Mouse (Mus musculus) brain, embryonic 18.5 days (tissue): ENCODE measurements around the gene Cnp.
A peak's percentile ranks its signal among the peaks of the same experiment; 100 is the strongest.
"Not testable (repeated sequence)": the region's sequence is repeated elsewhere in the genome, so short reads cannot be mapped to it uniquely, and the experiment has no call there.

Source experiments
- DNase-seq: peaks from one replicate; pipeline ENCODE4 v3.0.0-alpha.2; 2012; ENCODE audit warnings: low read depth, low spot score

Gene Cnp

DNA sequence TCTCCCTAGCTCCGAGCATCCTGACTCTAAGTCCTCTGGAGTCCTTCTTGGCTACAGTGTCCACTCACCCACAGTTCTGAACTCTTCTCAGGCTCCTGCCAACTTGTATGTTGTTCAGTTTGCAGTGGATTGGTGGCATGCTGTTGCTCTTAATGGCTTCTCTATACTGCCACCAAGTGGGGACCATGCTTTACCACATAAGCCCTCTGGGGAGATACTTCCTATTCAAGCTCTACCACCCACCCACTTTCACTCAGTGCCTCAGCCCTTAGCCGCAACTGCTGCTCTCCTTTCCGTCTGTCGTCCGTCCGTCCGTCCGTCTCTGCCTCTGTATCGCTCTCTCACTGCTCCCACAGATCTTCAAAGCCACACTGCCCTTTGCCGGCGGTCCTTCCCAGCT is 19.1 kb upstream of the Cnp start:
- DNase-seq: no peak

DNA sequence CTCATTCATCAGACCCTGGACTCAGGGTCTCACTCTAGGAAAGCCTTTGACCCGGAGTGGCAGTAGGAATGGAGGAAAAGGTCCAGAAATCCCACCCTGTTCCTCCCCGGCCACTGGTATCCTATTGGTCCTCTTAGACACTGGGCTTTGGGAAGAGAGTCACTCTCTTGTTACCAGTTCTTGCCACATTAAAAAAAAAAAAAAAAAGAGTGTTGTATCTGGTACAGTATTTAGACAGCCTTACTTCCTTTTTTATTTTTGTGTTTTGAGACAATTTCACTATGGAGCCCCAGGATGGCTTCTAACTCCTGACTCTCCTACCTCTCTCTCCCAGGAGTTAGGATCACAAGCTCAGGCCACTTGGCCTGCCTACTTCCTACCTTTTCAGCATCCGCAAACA is 17.1 kb upstream of the Cnp start:
- DNase-seq: no peak

DNA sequence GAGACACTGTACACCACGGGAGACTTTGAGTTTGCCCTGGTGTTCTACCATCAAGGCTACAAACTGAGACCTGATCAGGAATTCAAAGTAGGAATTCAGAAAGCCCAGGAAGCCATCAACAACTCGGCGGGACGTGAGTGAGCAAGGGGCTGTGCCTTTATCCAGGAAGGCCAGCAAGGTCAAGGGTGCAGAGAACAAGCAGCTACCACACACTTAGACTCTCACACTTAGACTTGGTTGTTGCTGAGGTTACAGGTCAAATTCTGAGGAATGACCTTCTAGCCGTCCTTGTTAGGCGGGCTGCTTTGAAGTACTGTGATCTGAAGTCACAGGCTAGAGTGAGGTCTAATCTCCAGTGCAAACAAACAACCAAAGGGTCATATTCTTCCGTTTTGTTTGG is 15.2 kb upstream of the Cnp start:
- DNase-seq: no peak

DNA sequence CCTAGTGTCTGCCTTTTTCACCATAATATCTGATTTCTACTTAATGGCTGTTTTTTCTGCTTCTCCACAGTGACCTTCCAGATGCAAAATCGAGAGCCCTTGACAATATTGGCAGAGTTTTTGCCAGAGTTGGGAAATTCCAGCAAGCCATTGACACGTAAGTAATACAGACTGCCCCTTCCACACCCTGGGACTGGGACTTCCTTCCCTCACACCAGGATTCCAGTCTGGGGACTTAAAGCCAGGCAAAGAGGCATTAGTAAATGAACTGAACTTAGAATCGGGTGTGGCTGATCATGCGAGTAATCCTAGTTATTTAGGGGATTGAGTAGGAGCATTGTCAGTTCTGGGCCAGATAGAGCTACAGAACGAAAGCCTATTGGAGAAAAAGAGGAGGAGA is 13.0 kb upstream of the Cnp start:
- DNase-seq: no peak

DNA sequence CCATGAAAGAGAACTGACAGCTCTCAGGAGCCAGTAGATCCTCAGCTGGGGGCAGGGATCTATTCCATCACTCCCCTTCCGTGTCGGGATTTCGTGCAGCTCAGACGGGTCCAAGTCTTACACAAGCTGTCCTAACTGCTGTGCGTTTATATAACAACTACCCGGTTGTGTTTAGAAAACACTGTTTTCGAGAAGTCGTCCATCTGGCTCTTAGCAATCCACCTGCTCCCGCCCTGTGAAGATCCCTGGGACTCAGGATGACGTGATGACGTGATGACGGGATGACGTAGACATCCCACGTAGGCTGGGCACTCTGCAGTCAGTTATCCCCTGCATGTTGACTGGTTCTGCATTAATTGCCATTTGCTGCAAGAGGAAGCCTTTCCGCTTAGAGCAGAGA is 10.4 kb upstream of the Cnp start:
- DNase-seq: no peak

DNA sequence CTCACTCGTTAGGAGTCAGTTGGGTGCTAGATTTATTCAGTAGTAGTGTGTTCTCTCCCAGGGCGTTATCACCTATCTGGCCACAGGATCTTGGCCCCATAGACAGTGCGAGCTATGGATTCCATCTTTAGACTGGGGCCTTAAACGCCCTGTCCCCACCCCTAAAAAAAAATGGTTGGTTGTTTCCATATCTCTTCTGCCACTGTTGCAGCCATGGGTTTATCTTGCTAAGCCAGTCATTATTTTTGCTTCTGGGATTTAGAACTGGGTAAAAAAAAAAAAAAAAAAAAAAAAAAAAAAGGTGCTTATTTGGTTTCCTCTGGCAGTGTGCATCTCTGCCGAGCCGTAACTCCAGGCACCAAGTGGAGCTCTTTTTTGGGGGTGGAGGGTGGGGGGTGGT is 10.0 kb upstream of the Cnp start:
- DNase-seq: no peak

DNA sequence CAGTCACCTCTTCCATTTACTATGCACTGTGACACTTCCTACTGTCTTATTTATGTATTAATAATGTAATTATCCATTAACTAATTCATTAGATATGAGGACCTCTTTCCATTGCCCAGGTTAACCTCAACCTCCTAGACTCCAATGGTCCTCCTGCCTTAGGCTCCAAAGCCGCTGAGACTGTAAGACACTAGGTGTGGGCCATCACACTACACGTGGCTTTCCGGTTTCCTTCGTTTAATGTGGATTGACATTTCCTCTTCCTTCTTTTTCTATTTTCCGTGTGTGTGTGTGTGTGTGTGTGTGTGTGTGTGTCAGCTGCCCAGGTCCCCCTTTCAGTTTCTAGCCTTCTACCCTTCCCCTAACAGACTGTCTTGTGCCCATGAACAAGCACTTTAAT is 7.5 kb upstream of the Cnp start:
- no peak for DNase-seq

DNA sequence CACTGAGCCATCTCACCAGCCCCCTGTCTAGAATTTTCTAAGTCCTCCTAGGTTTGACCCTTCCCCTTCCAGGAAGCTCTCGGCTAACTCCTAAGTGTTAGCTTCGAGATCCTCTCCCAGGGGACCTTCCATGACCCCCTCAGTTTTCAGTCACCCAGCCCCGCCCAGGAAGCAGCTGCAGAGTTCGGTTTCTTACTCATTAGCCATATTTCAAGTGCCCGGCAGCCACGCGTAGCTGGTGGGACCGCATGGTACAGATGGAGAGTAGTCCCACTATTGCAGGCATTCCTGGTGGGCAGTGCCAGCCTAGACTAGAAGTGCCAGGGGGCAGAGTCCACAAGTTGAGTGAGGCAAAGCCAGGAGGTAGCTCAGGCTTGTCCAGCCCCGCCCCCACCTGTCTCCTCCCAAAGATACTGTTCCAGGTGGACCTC is 6.9 kb upstream of the Cnp start:
- no peak for DNase-seq

DNA sequence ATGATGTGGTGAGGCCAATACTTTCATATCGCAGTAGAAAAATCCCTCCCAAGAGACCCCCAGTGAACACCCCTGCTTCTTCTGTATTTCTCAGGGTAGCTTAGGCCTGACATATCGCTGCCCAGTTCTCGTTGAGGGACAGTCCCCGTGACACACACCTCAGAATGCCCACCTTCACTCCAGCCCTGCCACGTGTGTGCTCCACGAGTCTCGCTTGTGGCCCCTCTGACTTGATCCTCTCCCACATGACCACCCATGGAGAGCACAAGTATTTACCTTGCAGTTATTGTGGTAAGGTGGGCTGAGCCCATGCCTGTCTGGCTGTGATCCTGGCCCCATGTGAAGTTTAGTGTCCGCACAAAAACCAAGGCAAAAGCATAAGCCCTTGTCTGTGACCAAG is 6.0 kb upstream of the Cnp start:
- DNase-seq: no peak

DNA sequence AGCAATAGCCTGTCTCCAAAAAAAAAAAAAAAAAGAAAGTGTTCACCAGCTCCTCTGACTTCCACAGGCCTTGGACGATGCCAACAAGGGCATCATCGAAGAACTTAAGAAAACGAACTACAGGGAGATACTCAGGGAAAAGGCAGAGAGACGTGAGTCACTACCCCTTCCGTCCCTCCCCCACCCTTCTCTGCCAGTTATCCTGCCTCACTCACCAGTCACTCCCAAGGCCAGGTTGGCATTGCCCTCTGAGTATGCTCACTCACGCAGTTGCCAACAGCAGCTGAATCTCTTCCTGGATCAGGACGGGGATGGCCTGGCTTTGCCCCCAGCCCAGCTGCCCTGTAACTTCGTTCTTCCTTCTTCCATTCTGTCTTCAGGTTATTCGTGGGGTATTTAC is 4.9 kb upstream of the Cnp start:
- no peak for DNase-seq

DNA sequence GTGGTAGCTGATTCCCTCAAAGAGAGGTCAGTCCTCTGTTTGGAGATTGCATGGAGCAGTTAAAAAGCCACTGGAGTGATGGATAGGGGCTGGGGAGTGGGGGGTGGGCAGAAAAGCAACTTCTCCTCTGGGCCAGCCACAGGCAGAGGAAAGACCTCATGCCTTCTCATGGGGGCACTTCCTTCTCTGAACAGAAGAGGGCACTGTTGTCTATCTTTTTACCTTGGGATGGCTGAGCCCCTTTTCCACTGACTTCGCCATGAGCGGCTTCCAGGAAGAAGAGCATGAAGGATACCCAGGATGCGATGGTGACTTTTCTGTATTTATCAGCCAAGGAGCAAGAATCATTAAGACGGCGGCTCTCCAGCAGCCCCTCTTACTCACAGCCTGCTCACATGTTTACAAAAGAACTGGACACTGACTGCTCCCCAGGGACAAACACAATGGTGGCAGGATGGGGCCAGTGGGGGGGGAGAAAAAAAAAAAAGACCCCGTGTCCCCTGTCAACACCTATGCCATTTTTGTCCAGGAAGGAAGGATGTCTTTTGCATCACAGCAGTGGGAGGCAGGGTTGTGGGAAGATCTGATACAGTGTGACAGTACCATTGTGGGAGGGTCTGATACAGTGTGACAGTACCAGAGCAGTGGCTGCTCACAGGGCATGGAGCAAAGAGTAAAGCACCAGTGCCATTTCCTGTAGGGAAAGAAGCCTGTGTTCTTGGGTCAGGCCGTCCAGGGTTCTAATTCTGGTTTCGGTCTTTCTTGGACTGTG is 4.1 kb upstream of the Cnp start:
- DNase-seq: peak; percentile 64

DNA sequence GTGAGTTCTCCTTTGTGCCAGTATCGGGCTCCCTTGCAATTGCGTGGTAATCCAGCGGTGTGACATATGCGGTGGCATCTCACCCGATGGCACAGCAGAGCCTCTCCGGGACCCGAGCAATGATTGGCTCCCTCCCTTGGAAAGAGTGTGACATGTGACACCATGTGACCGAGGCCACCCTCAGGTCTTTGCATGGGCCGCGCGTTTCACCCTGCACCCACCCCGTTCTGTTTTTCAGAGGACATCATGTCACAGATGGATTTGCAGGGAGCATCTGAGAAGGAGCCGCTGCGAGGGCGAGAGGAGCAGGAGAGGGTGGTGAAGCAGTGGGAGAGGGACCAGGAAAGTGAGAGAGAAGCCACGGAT is 3.5 kb upstream of the Cnp start:
- no peak for DNase-seq

DNA sequence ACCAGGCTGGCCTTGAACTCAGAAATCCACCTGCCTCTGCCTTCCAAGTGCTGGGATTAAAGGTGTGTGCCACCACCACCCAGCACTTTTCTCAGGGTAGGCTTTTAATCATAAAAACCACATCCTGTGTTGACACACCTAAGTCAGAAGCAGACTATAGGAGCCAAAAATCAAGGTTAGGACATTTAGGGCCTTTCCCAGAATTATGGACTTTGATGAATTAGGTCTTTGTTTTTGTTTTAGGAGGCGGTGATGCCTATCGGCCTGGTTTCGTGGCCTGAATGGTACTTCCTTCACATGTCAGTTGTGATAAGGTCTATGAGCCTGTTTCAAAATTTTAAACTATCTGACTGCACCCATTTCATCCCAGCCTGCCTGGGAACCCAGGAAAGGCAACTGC is 516 bp upstream of the Cnp start:
- DNase-seq: no peak

DNA sequence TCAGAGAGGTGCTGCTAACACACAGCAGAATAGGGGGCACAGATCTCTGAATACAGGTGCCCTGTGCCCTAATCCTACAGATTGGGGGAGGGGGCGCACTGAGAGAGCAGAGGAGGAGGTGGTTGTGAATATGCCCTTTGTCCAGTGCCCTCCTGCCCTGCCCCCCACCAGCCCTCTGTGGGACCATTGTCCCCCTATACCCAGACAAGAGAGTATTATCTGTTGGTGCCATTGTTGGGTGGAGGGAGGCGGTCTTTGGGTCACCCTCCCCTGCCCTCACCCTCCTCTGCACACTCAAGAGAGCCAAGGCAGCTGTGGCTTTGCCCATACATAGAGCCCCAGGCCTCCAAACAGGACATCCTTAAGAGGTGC is 766 bp downstream of the Cnp start:
- no peak for DNase-seq

DNA sequence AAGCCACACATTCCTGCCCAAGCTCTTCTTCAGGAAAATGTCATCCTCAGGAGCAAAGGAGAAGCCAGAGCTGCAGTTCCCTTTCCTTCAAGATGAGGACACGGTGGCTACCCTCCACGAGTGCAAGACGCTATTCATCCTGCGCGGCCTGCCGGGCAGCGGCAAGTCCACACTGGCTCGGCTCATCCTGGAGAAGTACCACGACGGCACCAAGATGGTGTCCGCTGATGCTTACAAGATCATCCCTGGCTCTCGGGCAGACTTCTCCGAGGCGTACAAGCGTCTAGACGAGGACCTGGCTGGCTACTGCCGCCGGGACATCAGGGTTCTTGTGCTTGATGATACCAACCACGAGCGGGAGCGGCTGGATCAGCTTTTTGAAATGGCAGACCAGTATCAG is 1.6 kb downstream of the Cnp start:
- no peak for DNase-seq

DNA sequence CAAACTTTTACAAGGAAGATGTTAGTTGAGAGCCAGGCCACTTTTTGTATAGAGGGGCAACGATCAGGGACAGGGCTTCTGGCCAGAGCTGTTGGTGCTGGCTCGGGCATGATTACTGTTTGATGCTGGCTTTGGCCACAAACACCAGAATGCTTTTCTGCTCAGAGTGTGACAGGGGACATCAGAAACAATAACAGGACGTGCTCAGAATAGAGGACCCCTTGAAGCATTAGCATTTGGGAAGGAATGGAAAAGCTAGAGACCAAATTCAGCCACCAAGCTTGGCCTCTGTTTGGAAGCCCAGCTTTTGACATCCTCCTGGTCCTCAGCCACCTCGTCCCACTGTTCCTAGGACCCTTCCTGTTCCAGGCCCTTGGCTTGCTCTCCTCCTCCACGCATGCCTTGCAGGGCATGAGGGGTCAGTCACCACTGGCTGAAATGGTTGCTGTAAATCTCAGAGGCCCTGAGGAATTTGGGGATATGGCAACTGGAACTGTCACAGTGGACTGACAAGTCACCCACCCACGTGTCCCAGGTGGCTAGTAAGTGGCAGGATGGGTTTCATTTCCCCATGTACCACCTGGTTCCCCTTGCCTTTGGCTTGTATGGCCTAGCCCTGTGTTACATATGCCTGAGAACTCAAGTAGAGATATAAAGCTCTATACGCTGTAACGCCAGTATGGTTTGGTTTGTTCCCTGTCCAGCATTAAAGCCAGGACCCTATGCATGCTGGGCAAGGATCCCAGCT is 3.3 kb downstream of the Cnp start:
- no peak for DNase-seq

DNA sequence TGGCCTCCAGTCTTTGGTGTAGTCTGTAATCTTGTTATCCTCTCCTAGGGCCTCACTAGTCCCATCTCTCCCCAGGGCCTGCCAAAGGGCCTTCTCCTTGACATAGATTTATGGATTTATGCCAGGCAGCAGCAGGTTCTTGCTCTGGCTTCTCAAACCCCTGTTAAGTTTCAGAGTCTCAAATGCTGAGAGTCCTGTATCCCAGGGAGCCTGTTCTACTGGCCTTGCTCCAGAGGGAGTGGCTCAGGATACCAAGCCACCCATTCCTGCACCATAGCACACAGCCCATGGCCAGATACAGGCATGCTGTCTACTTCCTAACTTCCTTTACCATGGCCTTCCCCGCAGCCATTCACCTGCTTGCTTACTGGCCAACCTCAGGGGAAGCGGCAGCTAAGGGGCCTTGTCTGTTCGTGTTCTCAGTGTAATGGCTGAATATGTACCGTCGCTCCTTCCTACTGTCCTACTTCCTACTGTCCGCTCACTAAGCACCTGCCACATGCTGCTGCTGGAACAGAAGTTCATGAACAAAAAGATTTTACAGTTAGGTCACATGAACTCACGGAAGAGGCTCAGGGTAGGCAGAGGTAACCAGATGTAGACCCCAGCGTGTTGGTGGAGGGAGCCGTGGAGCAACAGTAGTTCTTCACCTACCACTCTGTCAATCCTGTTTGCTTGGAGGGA is 4.6 kb downstream of the Cnp start:
- DNase-seq: no peak

DNA sequence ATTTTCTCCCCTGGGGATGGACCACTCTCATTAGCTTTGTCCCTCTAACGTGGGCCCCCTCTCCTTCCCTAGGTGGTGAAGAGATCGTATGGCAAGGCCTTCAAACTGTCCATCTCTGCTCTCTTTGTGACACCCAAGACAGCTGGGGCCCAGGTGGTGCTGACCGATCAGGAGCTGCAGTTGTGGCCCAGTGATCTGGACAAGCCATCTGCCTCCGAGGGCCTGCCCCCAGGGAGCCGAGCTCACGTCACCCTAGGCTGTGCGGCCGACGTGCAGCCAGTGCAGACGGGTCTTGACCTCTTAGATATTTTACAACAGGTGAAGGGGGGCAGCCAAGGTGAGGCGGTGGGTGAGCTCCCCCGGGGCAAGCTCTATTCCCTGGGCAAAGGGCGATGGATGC is 5.6 kb downstream of the Cnp start:
- DNase-seq: no peak

DNA sequence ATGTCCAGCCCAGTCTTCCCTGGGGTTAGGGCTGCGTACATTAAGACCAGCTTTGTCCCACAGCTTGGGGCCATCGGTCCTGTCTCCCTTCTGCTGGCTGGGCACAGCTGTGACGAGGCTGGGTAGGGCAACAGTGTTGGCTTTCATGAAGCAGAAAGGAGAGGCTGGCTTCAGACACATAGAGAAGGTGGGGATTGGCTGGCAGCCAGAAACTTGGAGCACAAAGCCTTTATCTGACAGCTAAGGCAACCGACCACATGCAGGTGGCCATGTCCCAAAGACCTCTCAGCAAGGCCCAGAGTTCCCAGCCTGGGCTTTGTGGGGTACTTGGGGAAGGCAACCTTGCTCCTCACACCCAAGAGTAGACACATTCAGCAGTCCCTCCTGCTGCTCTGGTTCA is 7.1 kb downstream of the Cnp start:
- DNase-seq: no peak

DNA sequence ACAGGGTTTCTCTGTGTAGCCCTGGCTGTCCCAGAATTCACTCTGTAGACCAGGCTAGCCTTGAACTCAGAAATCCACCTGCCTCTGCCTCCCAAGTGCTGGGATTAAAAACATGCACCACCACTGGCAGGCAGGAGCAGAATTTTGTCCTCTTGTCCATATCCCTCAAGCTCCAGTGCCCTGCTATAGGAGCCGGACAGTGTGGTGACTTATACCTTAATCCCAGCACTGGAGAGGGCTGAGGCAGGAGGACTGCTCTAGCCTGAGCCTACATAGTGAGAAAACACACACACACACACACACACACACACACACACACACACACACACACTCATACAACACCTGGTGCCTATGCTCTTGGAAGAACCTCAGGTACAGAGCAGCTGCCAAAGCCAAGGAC is 7.7 kb downstream of the Cnp start:
- DNase-seq: not testable (repeated sequence)

DNA sequence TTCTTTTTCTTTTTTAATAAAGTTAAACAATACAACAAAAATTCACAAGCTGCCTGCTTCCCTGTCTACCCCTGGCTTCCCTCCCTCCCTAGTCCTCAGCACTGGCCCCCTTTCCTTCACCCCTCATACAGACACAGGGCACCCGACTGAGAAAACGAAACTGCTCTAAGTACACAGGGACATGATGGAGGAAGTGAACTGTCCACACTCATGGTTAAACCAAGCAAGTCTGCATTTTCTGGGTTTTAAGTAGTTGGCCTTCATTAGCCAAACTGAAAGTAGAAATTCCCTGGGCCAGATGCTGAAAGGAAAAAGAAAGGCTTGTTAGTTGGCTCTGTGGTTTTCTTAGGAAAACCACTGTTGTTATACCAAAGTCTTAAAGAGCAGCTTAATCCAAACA is 8.1 kb downstream of the Cnp start:
- no peak for DNase-seq

DNA sequence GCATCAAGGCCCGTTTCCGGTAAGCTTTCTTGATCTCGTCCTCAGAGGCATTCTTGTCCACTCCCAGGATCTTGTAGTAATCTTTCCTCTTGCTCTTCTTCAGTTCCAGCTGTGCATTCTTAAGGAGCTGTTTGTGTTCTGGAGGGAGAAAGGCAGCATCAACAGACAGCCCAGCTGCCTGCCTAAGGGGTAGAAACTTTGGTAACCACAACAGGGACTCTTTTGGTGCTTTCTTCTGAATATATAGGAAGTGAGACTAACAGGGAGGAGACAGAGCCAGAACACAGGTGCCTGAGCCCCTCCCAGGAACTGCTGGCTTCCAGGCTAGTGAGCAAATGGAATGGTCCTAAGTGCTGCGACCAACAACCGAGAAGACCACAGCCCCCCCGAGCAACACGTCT is 9.9 kb downstream of the Cnp start:
- no peak for DNase-seq

DNA sequence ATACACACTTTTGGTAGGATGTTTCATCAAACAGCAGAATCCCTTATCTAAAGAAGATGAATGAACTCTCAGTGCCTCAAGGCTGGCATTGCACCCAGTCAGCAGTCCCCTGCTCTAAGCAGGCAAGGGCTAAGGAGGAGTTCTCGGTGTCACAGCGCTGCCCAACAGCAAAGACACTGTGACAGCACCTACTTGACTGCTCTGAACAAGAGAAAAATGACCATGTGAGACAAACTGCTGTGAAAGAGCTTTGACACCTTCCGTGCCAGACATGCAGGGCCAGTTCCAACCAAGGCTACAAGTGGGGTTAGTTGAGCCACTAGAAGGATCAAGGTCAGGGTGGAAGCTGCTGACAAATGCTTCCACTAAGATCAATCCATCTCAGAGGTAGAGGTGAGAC is 10.4 kb downstream of the Cnp start:
- DNase-seq: no peak
